In the genomic region with DNA sequence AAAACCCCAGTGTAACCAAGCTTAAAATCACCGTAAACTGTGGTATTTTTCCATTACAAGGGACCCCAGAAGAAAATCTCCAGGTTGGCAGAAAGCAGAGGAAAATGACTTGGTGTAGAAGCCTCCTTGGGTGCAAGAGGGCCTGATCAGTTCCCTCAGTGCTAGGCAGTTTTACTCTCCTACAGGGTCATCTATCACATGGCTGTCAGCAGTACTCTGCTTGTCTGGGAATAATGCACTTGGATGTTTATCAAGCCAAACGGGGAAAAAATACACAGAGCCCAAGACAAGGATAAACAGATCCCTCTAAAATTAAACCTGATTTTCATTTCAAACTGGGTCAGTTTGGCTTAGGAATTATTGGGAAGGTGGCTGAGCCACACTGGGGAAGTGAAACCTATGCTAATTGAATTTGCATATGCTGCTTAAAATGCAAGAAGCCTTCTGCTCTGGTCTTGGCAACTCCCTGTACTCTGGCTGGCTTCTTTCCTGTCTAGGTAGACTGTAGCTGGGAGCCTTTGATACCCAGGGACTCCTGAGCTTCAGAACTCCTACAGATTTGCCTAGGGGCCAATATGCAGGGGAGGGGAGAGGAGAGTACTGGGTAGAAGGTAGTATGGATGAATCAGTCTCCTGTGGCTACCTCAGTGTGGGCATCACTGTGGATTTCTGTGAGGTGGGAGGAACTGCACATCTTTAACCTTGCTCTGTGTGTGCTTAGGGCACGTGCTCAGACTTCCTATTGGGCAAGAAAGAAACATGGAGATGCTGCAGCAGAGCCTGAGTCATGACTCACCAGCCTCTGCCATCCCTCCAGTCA, we compare ENCODE assay signal across 1 mouse cellular context.
A peak's percentile ranks its signal among the peaks of the same experiment; 100 is the strongest.
TF ChIP-seq lines count a peak whose summit lies in the region.

No protein-coding gene starts in this region.

TF ChIP-seq in CH12.LX, 34 proteins besides CTCF, POLR2A, EP300 and RAD21 (continued from another document):
- TF ChIP-seq RCOR1 (conservative IDR thresholded peaks at IDR 0.05; ENCODE audit: low read depth, low read length) (no peak), ELF1 (IDR thresholded peaks at IDR 0.05; ENCODE audit: low read depth, low read length) (no peak), UBTF (IDR thresholded peaks at IDR 0.05; ENCODE audit: low read depth, low read length) (no peak), MAFK (IDR thresholded peaks at IDR 0.05; ENCODE audit: insufficient replicate concordance, low read length) (no peak), MYC (IDR thresholded peaks at IDR 0.05; ENCODE audit: low read depth, low read length) (peak; percentile 8; the same call in 1 of the 2 replicates), JUN (IDR thresholded peaks at IDR 0.05; ENCODE audit: insufficient read depth, low read depth, low read length) (no peak), POLR2AphosphoS2 (IDR thresholded peaks at IDR 0.05; ENCODE audit: low read depth, low read length) (no peak), E2F4 (IDR thresholded peaks at IDR 0.05; ENCODE audit: insufficient replicate concordance, low read depth, low read length) (no peak), MXI1 (IDR thresholded peaks at IDR 0.05; ENCODE audit: low read depth, low read length) (no peak), ZKSCAN1 (IDR thresholded peaks at IDR 0.05; ENCODE audit: borderline replicate concordance, low read depth, low read length) (no peak), GABPA (IDR thresholded peaks at IDR 0.05; ENCODE audit: insufficient replicate concordance, low read depth, low read length) (no peak), CHD1 (IDR thresholded peaks at IDR 0.05; ENCODE audit: low read depth, low read length) (no peak), MEF2A (IDR thresholded peaks at IDR 0.05; ENCODE audit: borderline replicate concordance, low read depth, low read length) (peak; percentile 40; the same call in 1 of the 2 replicates), TCF12 (IDR thresholded peaks at IDR 0.05; ENCODE audit: low read depth, low read length) (no peak), ETS1 (conservative IDR thresholded peaks at IDR 0.05; ENCODE audit: low read depth, low read length) (peak; percentile 23; the same call in 1 of the 2 replicates)
